Mouse (Mus musculus) ZHBTc4 (cell line): ENCODE data around the gene Gm28729.
A peak's percentile ranks its signal among the peaks of the same experiment; 100 is the strongest.
"Not testable (repeated sequence)": the region's sequence is repeated elsewhere in the genome, so short reads cannot be mapped to it uniquely, and the experiment has no call there.

Experiments used
- DNase-seq: peaks from one replicate; pipeline ENCODE4 v3.0.0-alpha.2; 2011; ENCODE audit warnings: low read depth, low spot score

Gene Gm28729

GRCm38 (mm10) chr9:96523148-96523547 is 1.9 kb downstream of the Gm28729 start:
- DNase-seq: peak; percentile 59

GRCm38 (mm10) chr9:96521574-96521973 is 3.5 kb downstream of the Gm28729 start:
- not testable (repeated sequence) for DNase-seq

GRCm38 (mm10) chr9:96517429-96517828 is 7.6 kb downstream of the Gm28729 start:
- DNase-seq: no peak

GRCm38 (mm10) chr9:96516806-96517205 is 8.3 kb downstream of the Gm28729 start:
- DNase-seq: no peak

GRCm38 (mm10) chr9:96515737-96516136 is 9.3 kb downstream of the Gm28729 start:
- DNase-seq: no peak

GRCm38 (mm10) chr9:96514278-96514677 is 10.8 kb downstream of the Gm28729 start:
- DNase-seq: no peak

- DNase-seq: peak; percentile 72
These were observed 19.0 kb downstream of the Gm28729 start for GRCm38 (mm10) chr9:96506011-96506498.

GRCm38 (mm10) chr9:96505156-96505555 is 19.9 kb downstream of the Gm28729 start:
- DNase-seq: no peak

- DNase-seq: peak; percentile 71
These were observed 20.8 kb downstream of the Gm28729 start for GRCm38 (mm10) chr9:96504116-96504895.

- DNase-seq: no peak
These were observed 22.0 kb downstream of the Gm28729 start for GRCm38 (mm10) chr9:96502856-96503610.

GRCm38 (mm10) chr9:96501217-96501616 is 23.8 kb downstream of the Gm28729 start:
- DNase-seq: no peak

GRCm38 (mm10) chr9:96493212-96493611 is 31.9 kb downstream of the Gm28729 start:
- DNase-seq: no peak

- DNase-seq: peak; percentile 85
These were observed 33.3 kb downstream of the Gm28729 start for GRCm38 (mm10) chr9:96491810-96492209.

GRCm38 (mm10) chr9:96487869-96488268 is 37.2 kb downstream of the Gm28729 start:
- peak; percentile 72 for DNase-seq

GRCm38 (mm10) chr9:96483648-96484047 is 41.4 kb downstream of the Gm28729 start:
- DNase-seq: no peak

- no peak for DNase-seq
These were observed 42.0 kb downstream of the Gm28729 start for GRCm38 (mm10) chr9:96483028-96483427.

GRCm38 (mm10) chr9:96478071-96478888 is 46.8 kb downstream of the Gm28729 start, which contains the start of gene Rnf7:
Gene Rnf7 (minus strand): TSS chr9:96478675.
- peak; percentile 99 for DNase-seq

- no peak for DNase-seq
These were observed 52.7 kb downstream of the Gm28729 start for GRCm38 (mm10) chr9:96472356-96472755.

GRCm38 (mm10) chr9:96471681-96472080 is 53.4 kb downstream of the Gm28729 start:
- DNase-seq: not testable (repeated sequence)

- DNase-seq: peak; percentile 59
These were observed 54.6 kb downstream of the Gm28729 start for GRCm38 (mm10) chr9:96470266-96470974.
